Mouse (Mus musculus) heart, embryonic 16.5 days (tissue): ENCODE measurements around the gene Klrb1a. TPM values are rescaled to one million over a fixed set of nuclear protein-coding genes. Genes with fewer than 3 reads are reported as not detected.

Source experiments
- ATAC-seq: fragments of 200-750 bp; cut with Nextera tagmentation; replicated peaks from 2 replicates; pipeline ENCODE4 v1.8.0; 2017; ENCODE audit warnings: moderate number of reproducible peaks; ENCODE audit not compliant: insufficient read depth, low FRiP score; ENCODE audit errors: extremely low read depth
- H3K27ac ChIP-seq: fragments of 300-500 bp; sonication (generic); 2 replicates; pipeline ENCODE4 v1.5.1; 2014; ENCODE audit warnings: mild to moderate bottlenecking, low read length, control low read depth, moderate library complexity
- H3K27me3 ChIP-seq: fragments of 300-500 bp; sonication (generic); 2 replicates; pipeline ENCODE4 v1.6.1; 2014; ENCODE audit warnings: low read length, mixed read lengths; ENCODE audit not compliant: control insufficient read depth, insufficient read depth
- H3K36me3 ChIP-seq: fragments of 300-500 bp; sonication (generic); 2 replicates; pipeline ENCODE4 v1.6.1; 2014; ENCODE audit not compliant: control insufficient read depth, insufficient read depth
- H3K4me1 ChIP-seq: fragments of 300-500 bp; sonication (generic); 2 replicates; pipeline ENCODE4 v1.6.1; 2014; ENCODE audit warnings: low read length, mixed read lengths; ENCODE audit not compliant: control insufficient read depth, insufficient read depth
- H3K4me2 ChIP-seq: fragments of 300-500 bp; sonication (generic); 2 replicates; pipeline ENCODE4 v1.6.1; 2014; ENCODE audit warnings: low read depth, mild to moderate bottlenecking, control low read depth, low read length
- H3K4me3 ChIP-seq: fragments of 300-500 bp; sonication (generic); 2 replicates; pipeline ENCODE4 v1.5.1; 2014; ENCODE audit warnings: mild to moderate bottlenecking, control low read depth, low read length
- H3K9ac ChIP-seq: fragments of 300-500 bp; sonication (generic); 2 replicates; pipeline ENCODE4 v1.6.1; 2014; ENCODE audit warnings: low read length, control low read depth
- H3K9me3 ChIP-seq: fragments of 300-500 bp; sonication (generic); replicated peaks from 2 replicates; pipeline ENCODE4 v1.6.1; 2016; ENCODE audit warnings: low read length; ENCODE audit not compliant: control insufficient read depth
- WGBS: fragments of 180-500 bp; shearing (Covaris S2); extraction: QIAGEN DNeasy Blood & Tissue Kit; methylation state at CpG from one replicate; pipeline ENCODE4 v1.1.7; 2014; 5-methylcytosine and 5-hydroxymethylcytosine counted together
- polyA plus RNA-seq: library from polyadenylated mRNA; unstranded; fragments of >200 nt; fragmentation: Nextera tagmentation; extraction: Ambion mirVana; gene quantifications from 2 replicates; pipeline ENCODE4 v1.2.1, GENCODE M21; 2015

Gene Klrb1a
- polyA plus RNA-seq, 1 experiment from 2014 or later = 0.17 TPM

DNA sequence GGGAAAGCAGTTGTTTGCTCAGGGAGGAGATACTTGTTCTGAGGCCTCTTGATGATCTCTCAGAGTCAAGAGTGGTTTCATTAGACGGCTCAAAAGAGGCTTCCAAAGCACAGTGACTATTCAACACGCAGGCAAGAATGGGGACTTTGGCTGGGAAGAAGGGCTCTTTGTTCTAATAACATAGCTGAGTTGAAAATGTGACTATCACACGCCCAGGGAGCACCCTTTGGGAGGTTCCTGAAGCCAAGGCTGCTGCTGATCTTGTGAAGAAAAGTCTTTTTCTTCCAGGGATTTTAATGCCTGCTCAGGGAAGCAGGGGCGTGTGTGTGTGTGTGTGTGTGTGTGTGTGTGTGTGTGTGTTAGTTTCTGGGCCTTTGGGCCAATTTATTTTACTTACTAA, 33.9 kb downstream of the Klrb1a start:
- no peaks in the 10 kb centered on the region for H3K36me3 ChIP-seq
- no peaks in the 10 kb centered on the region for H3K4me1 ChIP-seq
- no peak overlapping the region for H3K4me2 ChIP-seq
- no peaks in the 10 kb centered on the region for H3K9me3 ChIP-seq
- no peak overlapping the region for H3K27ac ChIP-seq
- ATAC-seq = no peak
- no peak overlapping the region for H3K9ac ChIP-seq
- WGBS = 57% methylated on average over 4 of the region's 4 CpGs
- no peaks in the 10 kb centered on the region for H3K27me3 ChIP-seq
- H3K4me3 ChIP-seq = no peak overlapping the region

DNA sequence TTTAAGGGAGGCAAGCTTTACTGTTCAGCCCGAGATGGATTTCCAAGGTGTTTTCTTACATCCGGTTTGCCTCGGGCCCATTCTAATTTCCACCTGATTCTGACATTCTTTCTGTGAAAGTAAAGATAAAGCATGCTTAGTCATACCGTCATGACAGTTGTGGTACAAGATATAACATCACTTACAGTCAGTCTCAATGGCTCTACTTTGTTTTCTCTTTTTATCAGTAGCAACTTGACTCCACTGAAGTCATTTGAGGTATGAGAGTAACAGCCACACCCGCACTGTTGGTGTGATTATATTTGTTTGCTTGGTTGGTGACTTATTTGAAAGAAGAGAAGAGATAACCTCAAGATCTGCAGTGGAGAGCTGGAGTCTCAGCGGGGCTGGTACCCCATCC, 35.7 kb downstream of the Klrb1a start:
- Histone ChIP-seq H3K9ac (no peak overlapping the region), H3K9me3 (no peaks in the 10 kb centered on the region), H3K4me2 (no peak overlapping the region), H3K27ac (no peak overlapping the region), H3K27me3 (no peaks in the 10 kb centered on the region), H3K4me1 (no peaks in the 10 kb centered on the region), H3K36me3 (no peaks in the 10 kb centered on the region), H3K4me3 (no peak overlapping the region)
- 61% methylated on average over 6 of the region's 6 CpGs for WGBS
- ATAC-seq = no peak

DNA sequence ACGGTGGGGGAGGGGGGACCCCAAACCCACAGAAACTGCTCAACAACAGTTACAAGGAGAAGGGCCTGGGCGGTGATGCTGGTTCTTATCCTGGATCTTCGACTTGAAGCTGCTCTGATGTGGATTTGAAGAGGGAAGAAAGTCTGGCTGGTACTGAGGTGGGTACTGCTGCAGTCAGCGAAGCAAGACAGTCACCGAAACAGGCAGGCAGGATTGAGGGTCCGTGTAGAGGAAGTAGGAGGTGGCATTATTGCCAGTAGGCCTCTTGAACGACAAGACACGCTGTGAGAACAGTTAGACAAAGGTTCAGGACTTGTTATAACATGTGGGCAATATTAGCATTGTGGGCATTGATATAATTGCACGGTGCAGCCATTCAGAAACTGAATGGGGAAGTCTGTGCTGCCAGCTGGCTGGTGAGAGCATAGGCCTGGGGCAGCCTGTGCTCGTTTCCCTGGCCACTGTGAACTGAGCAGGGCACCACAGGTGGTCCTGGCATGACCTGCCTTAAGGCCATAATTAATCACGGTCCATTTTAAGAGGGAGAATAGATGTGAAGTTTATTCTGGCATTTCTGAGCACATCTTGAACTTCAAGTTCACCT, 37.6 kb downstream of the Klrb1a start:
- H3K36me3 ChIP-seq = no peaks in the 10 kb centered on the region
- ATAC-seq = no peak
- H3K9me3 ChIP-seq = no peaks in the 10 kb centered on the region
- no peak overlapping the region for H3K4me3 ChIP-seq
- H3K4me1 ChIP-seq = no peaks in the 10 kb centered on the region
- H3K4me2 ChIP-seq = no peak overlapping the region
- H3K27me3 ChIP-seq = no peaks in the 10 kb centered on the region
- H3K9ac ChIP-seq = no peak overlapping the region
- 76% methylated on average over 11 of the region's 11 CpGs for WGBS
- H3K27ac ChIP-seq = no peak overlapping the region

- 0 out of 2 replicates have a peak overlapping the region, but pooled peaks have one; percentile 23 for H3K4me2 ChIP-seq
- H3K27ac ChIP-seq = no peak overlapping the region
- no peaks in the 10 kb centered on the region for H3K36me3 ChIP-seq
- WGBS = 23% methylated on average over 10 of the region's 10 CpGs
- no peak overlapping the region for H3K9ac ChIP-seq
- H3K9me3 ChIP-seq = no peaks in the 10 kb centered on the region
- H3K4me3 ChIP-seq = no peak overlapping the region
- no peaks in the 10 kb centered on the region for H3K27me3 ChIP-seq
- no peak for ATAC-seq
- no peaks in the 10 kb centered on the region for H3K4me1 ChIP-seq
Measured at GRCm38 (mm10) chr6:128584070-128584660, 39.2 kb downstream of the Klrb1a start.

DNA sequence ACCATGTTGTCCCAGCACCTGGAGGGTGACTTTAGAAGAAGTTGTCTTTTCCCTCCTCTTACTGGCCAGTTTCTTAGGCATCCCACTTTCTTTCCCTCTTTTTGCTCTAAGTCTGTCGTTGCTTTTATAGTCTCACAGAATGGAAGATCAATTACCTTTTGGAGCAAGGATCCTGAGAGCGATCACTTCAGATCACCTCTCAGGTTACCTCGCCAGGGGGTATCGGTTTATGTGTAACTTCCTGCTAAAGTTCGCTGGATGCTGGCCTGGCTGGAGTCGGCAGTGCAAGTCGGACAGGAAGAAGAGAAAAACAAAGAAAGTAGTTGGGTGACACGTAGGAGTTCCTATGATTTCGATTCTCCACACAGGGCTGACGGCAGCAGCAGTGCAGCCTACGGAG, 41.8 kb downstream of the Klrb1a start, which contains the start of gene A2ml1:
A2ml1 (minus strand) TSS at position 101 of the 400 bp plus-strand sequence.
- Histone ChIP-seq H3K27ac (no peak within 1 kb of the TSS), H3K9me3 (no peaks in the 10 kb centered on the region), H3K4me1 (no peaks in the 10 kb centered on the region), H3K4me2 (no peak within 1 kb of the TSS), H3K27me3 (no peaks in the 10 kb centered on the region), H3K9ac (no peak within 1 kb of the TSS), H3K4me3 (no peak within 1 kb of the TSS), H3K36me3 (no peaks in the 10 kb centered on the region)
- 60% methylated on average over 11 of the region's 11 CpGs for WGBS
- ATAC-seq = no peak

GRCm38 (mm10) chr6:128577301-128577700, 46.0 kb downstream of the Klrb1a start:
- no peak for ATAC-seq
- H3K4me2 ChIP-seq = no peak overlapping the region
- 78% methylated on average over 9 of the region's 9 CpGs for WGBS

GRCm38 (mm10) chr6:128566589-128566988, 56.7 kb downstream of the Klrb1a start:
- no peak overlapping the region for H3K9ac ChIP-seq
- H3K27me3 ChIP-seq = no peaks in the 10 kb centered on the region
- no peak overlapping the region for H3K27ac ChIP-seq
- H3K4me2 ChIP-seq = no peak overlapping the region
- no peaks in the 10 kb centered on the region for H3K36me3 ChIP-seq
- 81% methylated on average over 11 of the region's 11 CpGs for WGBS
- ATAC-seq = no peak
- H3K9me3 ChIP-seq = no peaks in the 10 kb centered on the region
- no peaks in the 10 kb centered on the region for H3K4me1 ChIP-seq
- H3K4me3 ChIP-seq = no peak overlapping the region

More at GRCm38 (mm10) chr6:128577301-128577700, 46.0 kb downstream of the Klrb1a start:
- Histone ChIP-seq H3K27ac (no peak overlapping the region), H3K9me3 (no peaks in the 10 kb centered on the region), H3K4me1 (no peaks in the 10 kb centered on the region), H3K4me3 (no peak overlapping the region), H3K36me3 (no peaks in the 10 kb centered on the region), H3K27me3 (no peaks in the 10 kb centered on the region), H3K9ac (no peak overlapping the region)

Other genes starting within 250 kb of the Klrb1a start
- gene Tex52, start 248.1 kb downstream of the Klrb1a start, polyA plus RNA-seq = 0.14 and 0.22 TPM in 2 replicates
- not detected in 2 replicates for gene Gm44596, start 248.0 kb downstream of the Klrb1a start, polyA plus RNA-seq
- 3.4 and 4.1 TPM in 2 replicates for gene Nrip2, start 224.2 kb downstream of the Klrb1a start, polyA plus RNA-seq
- 28.4 and 35.6 TPM in 2 replicates for gene Itfg2, start 198.6 kb downstream of the Klrb1a start, polyA plus RNA-seq
- 281 and 301 TPM in 2 replicates for gene Fkbp4, start 184.9 kb downstream of the Klrb1a start, polyA plus RNA-seq
- gene Pzp, start 96.8 kb downstream of the Klrb1a start, polyA plus RNA-seq = 0.63 and 1.2 TPM in 2 replicates
- gene A2ml1, start 41.9 kb downstream of the Klrb1a start, polyA plus RNA-seq = 1.8 and 2.0 TPM in 2 replicates
- gene Clec2h, start 38.9 kb upstream of the Klrb1a start, polyA plus RNA-seq = 1.4 TPM in 1 of 2 replicates, not detected in the other
- not detected in 2 replicates for gene Klrb1, start 99.5 kb upstream of the Klrb1a start, polyA plus RNA-seq
- 0.16 and 0.39 TPM in 2 replicates for gene Klrb1c, start 165.7 kb upstream of the Klrb1a start, polyA plus RNA-seq
- 0.26 TPM in 1 of 2 replicates, not detected in the other for gene Gm44511, start 202.8 kb upstream of the Klrb1a start, polyA plus RNA-seq
- gene Klrb1b, start 202.8 kb upstream of the Klrb1a start, polyA plus RNA-seq = 0.17 and 0.49 TPM in 2 replicates